Mouse (Mus musculus) cerebellum, postnatal 10 days (tissue): ENCODE measurements at regions not wholly inside any gene's neighbourhood (a gene's known extent, or its start where the extent isn't known, plus 50 kb on each side); places are given as distances from the start of the nearest gene placed in this dataset.

ENCODE experiments used
- DNase-seq, 2 experiments: peaks; one replicate each; pipeline ENCODE4 v3.0.0; 2021; ENCODE audit warnings: mixed read lengths in 2 of 2

DNA sequence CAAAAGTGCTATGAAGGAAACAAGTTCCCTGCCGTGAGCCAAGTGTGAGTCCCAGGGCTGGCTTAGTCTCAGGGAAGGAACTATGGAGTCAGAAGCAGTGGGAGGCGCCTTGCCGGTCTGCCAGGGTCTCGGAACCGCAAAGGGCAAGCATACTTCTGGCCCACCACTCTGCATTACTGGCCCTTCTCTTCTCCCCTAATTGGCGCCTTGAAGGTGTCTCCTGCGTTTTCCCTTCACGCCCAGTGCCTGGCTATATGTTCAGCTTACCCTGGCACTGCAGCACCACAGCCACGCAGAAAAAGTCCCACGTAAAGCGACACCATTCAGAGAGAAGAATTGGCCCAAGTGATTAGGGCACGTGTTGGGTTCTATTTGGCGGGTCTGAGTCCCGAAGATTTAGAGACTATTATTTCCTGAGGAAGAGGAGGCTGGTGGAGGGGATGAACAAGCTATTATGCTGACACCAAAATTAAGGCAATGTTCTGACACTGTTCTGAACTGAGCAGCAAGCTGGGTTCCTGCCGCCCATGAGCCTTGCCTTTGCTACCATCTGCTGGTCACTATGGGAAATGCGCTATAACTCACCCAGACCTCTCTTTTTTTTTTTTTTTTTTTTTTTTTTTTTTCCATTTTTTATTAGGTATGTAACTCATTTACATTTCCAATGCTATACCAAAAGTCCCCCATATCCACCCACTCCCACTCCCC is 288.5 kb upstream of the Jmjd1c start:
- DNase-seq = peak; percentile 87 to 88

DNA sequence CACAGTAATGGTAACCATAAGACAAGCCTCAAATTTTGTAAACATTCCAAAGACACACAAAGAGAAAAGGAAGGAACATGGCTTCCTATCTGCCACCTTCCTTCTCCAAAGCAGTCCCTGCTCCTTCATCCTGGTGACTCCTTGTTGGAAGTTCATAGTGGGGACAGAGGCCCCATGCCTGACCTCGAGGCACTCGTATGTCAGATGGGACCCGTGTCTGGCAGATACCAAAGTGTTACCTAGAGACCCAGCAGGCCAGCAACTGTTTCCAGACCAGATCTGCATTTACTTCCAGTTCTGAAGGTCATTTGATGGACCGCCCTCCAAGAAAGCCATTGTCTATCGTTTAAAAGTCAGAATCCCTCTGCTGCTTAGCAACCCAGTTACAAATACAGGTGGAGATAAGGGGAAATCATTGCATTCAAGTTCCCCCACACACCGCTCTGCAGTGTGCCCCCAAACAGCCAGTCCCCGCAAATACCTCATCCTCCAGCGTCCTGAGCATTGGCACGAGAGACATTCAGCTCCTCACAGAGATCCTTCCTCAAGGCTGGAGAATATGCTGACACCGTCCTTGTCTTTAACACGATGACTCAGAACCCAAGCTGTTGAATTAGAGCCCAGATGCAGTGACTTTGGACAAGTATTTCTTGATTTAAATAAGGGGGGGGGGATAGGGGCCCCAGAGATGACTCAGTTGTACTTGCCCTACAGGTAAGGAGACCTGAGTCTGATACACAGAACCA is 283.2 kb upstream of the Jmjd1c start:
- no peak for DNase-seq

DNA sequence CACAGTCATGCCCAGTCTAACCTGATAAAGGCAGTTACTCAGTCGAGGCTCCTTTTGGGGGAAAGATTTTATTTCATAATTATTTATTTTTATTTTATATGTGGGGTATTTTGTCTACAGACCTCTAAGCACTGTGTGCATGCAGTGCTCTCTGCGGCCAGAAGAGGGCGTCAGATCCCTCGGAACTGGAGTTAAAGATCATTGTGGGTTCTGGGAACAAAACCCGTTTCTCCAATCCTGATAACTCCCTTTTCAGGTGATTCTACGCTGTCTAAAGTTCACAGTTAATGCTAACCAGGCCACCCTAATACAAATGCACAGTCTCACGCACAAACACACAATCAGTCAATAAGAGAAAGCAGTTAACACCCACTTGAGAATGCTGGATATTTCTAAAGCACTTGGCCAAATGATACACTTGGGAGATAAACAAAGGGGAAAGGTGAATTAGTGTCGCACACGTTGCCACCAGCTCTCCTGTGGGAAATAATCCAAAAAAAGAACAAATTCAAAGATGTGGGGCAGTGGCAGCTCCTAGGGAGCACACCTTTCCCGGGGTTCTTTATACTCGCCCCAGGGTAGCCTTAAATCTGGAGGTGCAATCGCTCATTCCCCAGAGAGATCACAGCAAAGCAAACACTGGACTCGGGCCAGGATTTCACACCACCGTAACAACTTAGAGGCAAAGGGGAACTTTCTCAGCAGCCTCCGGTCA is 281.9 kb upstream of the Jmjd1c start:
- peak in 1 of 2 experiments; percentile 23 for DNase-seq

DNA sequence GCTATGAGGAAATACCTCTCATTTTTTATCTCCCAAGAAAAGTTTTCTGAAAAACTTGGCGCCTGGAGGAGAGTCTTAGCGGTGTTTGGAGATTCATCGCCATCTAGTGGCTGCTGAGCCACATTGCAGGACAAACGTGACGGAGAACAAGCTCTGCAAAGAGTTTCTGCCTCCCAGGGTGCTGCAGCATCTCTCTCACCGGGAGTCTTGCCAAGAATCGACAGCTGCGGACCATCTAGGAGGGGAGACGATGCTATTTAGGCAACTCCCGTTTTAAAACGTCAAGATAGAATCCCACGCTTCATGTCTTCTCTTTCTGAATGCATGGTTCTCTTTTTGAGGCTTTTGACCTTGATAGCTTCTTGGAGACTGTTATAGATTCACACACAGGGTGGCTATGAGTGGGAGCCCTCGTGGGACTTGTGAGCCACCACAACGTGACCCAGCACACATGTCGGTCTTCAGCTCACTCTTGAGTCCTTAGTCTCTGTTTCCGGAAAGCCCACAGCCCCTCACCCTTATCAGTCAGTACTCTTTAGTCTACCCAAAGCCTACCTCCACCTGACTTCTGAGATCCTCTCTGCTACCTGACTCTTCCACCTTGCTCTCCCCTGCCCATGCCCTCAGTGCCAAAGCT is 281.2 kb upstream of the Jmjd1c start:
- peak; percentile 88 to 89 for DNase-seq

DNA sequence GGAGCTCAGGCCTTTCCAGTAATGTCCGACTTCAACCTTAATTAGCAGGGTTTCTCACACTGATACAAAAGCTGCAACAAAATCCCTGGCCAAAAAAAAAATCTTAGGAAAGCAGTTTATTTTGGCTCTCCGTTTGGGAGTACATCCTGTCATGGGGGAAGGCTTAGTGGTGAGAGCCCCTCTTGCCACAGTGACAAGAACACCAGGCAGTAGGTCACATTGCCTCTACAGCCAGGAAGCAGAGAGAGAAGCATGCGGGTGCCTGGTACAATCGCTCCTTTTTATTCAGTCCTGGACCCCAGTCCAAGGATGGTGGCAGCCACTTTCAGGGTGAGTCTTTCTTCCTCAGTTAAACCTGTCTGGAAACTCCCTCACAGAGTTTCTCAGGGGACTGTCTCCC is 280.0 kb upstream of the Jmjd1c start:
- DNase-seq = no peak

DNA sequence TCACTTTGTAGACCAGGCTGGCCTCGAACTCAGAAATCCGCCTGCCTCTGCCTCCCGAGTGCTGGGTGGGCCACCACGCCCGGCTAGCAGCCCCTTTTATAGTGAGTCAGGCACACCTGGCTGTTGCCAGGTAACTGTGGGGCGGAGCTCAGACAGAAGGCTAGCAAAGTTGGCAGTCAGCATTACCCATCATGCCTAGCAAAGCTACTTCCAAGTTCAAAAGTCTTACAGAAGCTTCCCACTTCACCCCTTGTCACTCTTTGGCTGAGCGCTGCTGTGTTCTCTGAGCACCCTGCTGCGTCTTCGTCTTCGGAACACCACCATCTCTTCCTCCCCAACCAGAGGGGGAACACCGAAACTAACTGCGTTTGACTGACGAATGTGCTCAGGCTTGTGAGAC is 279.1 kb upstream of the Jmjd1c start:
- DNase-seq = no peak

DNA sequence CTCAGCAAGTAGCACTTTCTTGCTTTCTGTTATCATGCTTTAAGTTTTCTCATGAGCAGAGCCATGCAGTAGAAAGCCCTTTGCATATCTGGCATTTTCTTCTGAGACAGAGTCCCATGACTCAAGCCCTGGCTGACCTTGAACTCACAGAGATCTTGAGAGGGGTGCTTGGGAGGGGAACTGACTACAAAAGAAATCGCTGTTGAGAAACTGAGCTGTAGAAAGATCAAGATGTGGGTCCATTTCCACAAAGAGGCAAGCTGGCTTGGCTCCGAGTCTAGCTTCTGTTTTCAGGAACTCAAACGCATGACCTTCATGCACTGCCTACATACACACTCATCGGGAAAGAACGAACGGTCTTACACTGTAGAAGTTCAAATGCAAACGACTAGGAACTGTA is 278.0 kb upstream of the Jmjd1c start:
- DNase-seq = no peak

DNA sequence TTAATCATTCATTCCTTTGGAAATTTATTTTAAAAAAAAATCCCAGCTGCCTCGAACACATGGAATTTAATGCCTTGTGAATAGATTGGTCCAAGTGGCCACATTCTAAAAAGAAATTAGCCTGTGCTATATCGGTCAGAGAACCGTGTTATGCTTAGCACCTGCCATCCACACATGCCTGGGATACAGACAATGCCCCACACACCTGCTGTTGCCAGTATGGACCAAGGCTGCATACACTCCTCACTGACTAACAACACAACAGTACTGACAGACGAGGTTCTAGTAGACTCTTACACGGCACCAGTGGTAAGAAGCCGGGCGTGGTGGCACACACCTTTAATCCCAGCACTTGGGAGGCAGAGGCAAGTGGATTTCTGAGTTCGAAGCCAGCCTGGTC is 276.4 kb upstream of the Jmjd1c start:
- no peak for DNase-seq

DNA sequence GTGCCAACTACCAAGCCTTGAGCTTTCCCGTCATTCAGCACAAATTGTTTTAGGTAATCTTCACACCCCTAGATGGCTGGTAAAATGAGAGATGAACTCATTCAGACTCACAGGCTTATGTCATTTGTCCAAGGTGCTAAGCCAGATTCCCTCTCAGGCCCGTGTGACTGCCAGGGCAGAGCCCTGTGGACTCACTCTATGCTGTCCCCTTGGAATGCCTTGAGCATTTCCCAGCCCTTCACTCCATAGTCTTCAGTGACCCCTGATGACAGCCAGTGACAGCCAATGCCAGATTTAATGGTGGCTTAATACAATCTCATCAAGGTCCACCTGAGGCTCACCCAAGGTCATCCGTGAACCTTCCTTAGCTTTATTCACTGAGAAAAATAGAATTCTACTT is 270.2 kb upstream of the Jmjd1c start:
- DNase-seq = no peak

DNA sequence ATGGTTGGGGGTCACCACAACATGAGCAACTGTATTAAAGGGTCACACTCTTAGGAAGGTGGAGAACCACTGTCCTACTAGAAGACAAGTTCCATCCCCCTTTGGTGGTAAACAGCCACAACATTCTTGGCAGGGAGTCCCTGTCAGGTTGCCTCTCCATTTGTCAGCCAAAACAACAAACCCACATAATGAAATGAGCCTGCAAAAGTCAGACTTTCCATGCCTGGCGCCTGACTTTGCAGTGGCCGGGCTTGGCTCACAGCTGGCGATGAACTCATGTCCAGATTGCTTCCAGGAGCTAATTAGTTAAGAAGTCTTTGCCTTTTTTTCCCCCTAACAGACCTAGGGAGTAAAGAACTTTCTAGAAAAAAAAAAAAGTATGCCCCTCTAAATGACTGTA is 269.6 kb upstream of the Jmjd1c start:
- no peak for DNase-seq

DNA sequence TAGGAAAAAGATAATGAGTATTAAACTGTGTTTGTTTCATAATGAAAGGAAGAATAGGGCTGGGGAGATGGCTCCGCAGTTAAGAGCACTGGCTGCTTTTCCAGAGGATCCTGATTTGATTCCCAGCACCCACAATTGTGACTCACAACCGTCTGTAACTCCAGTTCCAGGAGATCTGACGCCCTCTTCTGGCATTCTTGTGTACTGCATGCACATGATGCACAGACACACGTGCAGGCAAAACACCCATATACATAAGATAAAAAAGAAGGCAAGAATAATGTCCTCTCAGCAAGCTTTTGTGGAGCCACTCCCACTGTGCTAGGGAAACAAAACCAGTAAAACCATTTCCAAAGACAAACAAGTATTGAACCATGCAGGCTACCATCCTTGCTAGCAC is 261.0 kb upstream of the Jmjd1c start:
- DNase-seq = no peak

DNA sequence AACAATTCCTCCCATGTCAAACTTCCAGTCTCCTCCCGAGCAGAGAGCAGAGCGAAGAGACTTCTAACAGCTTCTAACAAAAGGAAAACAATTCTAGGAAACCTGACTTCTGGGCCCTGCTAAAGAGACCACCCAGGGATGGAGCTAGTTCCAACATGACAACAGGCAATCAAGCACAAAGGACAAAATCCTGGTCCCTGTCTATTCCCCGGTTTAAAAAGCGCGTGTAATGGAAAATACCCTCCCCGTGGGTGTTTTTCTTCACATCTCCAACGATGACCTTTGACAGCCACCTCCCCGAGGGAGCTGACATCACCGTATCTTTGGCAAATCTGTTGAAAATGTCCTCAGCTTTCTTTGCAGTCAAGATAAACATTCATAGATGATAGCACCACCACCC is 256.9 kb upstream of the Jmjd1c start:
- no peak for DNase-seq

DNA sequence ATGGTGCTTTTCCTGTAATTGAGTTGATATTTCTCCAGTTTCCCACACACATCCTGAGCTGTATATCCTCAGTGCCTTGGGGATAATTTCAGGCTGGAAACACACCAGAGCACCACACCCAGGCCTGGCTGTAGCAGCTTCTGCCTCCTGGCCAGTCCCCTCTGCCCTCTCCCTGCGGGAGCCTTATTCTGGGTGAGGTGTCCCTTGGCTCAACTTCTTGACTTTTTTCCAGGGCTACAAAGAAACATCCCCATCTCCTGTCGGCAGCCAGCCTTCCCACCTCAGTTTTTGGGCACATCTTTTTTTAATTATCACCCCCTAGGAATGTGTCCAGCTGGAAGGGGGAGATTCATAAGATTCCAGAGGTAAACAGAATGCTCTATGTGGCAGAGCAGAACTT is 252.7 kb upstream of the Jmjd1c start:
- DNase-seq = no peak

DNA sequence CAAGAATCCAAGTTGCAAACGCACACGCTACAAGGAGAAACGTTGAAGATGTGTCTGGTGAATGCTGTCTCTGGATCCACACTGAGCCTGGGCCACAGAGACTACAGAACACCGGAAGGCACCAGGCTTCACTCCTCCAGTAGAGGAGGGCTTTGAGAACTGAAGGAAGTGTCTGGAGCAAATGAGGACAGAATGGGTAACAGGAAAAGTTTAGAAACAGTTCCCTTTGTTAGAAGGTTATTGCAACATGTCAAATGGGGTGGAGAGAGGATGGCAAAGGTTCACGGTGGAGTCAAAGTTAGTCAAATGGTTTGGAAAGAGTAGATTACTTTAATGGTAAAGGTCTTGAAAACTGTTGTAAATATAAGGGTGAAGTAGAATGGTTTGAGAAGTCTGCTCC is 247.1 kb upstream of the Jmjd1c start:
- DNase-seq = no peak

DNA sequence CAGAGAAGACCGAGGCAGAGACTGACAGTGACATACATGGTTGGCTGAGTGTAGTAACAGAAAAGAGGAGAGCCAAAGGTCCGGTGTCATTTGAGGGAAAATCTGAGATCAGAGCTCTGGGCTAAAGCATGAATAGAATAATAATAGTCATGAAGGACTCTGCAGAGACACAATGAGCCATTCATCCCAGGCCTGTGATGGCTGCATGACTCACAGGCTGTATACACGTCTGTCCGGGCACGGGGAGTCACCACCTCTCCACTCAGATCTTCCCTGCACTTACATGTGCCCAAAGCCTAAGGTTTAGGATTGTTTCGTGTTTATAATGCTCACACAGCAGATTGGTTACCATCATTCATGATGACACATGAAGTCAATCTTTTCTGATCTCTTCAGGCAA is 246.2 kb upstream of the Jmjd1c start:
- DNase-seq = no peak

DNA sequence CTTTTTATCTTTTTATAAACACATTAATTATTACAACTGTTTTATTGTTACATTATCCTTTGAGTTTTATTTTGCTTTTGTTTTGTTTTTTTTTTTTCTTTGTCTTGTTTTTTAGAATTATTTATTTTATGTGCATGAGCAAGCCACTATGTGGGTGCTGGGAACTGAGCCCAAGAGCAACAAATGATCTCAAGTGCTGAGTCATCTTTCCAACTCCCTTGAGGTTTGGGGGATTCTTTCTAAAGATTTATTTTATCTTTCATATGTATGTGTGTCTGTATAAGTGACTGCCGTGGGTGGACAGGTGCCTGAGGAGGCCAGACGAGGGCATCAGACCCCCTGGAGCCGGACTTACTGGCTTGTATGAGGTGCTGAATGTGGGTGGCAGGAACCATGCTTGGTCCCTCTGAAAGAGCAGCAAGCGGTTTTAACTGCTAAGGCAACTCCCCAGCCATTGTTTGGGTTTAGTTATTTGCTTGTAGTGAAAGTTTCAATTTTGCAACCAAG is 244.9 kb upstream of the Jmjd1c start:
- no peak for DNase-seq

DNA sequence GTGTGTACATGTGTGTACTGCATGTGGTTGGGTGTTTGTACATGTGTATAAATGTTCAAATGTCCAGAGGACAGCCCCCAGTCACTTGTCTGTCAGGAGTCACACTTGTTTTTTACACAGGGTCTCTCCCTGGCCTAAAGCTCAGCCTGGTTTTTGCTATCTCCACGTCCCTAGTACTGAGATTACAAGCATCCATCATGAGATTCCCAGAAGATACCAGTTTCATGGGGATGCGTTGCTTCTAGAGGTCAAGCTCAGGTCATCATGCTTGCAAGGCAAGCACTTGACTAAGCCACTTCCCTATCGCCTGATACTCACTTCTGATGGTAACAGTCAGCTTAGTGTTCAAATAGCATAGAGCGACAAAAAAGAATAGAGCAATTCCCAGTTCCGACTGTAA is 244.1 kb upstream of the Jmjd1c start:
- no peak for DNase-seq

DNA sequence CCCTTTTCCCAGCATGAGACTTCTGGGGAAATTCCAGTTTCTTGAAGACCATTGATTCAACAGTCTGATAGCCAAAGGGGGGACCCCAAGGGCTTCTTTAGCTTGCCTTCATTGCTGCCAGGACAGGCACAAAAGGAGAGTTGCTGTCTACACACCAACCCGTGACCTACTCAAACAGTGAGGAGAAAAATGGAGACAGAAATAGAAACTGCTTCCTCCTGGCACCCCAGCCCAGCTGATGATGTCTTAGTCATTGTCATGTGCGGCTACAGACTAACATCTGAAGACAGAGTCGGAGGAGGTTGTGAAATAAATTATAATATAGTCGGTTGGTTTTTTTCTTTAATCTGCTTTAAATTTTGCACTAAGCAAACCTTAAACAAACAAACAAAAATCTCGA is 243.2 kb upstream of the Jmjd1c start:
- DNase-seq = peak in 1 of 2 experiments; percentile 20

DNA sequence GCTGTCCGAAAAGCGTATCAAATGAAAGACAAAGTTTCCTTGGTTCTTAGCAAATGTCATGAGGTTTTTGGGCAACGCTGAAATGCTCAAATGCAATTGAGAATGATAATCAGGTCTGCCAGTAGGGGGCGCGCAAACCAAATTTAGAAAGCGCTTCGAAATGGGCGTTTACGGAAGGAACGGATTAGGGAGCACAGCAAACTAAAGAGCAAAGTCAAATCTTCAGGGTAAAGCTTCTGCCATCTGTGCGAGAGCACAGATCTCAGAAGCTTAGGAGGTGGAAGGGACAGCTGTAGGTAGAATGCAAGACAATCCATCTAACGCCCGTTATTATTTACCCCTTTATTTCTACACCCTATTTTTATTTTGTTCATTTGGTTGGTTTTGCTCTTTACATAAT is 242.7 kb upstream of the Jmjd1c start:
- peak; percentile 93 to 94 for DNase-seq

DNA sequence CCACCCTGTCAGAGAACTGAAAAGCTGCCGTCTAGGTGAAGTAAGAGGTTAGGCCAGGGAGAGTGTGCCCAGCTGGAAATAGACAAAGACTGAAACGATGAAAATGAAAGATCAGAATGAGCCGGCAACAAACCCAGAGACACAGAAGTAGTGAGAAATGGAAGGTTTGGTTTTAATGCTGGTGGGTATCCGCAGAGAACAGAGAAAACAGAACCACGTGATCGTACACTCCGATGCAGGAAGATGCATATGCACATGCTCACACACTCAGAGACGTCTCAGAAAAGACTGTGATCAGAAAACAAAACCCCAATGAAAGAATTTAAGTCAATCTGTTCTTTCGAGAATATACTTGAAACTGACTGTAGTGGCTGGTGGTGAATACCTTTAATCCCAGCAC is 241.0 kb upstream of the Jmjd1c start:
- DNase-seq = no peak

DNA sequence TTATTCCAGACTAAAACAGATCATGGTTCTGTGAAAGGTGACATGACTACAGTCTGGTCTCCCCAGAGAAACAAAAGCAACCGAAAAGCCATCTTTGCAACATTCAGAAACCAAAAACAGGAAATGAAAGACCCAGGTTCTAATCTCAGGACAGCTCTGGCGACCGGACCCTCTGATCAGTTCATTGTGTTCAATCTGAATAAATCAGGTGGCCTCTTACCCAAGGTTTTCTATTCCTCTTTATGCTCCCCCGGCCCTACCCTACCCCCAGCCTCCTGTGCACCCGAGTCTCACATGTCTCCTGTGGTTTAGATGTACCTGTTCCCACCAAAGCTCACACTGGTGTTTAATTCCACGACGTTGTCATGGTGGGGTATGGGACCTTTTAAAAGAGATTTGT is 238.6 kb upstream of the Jmjd1c start:
- DNase-seq = no peak

DNA sequence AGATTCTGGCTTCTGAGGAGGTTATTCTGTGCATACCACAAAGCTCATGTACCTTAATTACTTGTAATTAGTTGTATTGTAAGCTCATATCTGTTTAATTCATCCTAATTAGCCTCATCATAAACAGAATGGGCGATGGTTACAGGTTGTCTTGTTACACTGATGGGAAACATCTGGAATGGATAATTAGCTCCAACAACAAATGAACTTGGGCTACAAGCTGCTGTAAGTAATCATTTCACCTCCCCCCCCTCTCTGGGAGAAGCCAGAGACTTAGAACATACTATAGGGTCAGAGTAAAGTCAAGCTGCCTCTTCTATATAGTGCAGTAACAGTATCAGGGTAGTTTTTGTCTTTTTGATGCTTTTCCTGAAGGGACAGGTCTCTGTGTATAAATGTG is 234.5 kb upstream of the Jmjd1c start:
- no peak for DNase-seq

DNA sequence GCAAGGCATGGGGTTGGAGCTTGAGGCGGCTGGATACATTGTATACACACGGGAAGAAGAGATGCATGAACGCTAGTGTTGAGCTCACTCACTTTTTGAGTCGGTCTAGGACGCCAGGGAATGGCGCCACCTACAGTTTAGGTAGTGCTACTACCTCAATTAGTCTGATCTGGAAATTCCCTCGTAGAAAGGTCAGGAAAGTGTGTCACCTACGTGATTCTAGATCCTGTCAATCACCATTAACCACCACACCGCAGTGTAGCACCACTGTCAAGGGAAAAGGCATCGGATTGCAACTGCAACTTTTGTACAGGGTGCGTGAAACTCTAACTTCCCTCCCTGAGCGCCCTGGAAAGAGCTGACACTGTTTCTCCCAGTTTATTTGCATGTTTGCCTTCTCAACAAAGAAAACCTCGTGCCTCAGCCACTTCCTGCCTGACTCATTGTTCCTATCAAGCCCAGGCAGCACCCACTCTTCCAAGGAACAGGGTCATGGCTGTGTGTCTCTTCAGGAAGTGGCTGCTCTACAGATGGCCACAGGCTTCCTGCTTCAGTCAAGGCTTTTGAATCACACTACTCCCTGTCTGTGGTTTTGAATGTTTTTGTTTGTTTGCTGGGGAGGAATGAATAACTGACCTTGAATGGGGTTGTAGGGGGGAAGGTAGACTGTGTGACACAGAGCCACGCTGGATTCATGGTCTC is 231.6 kb upstream of the Jmjd1c start:
- DNase-seq = peak in 1 of 2 experiments; percentile 10
